Mouse (Mus musculus) forebrain, embryonic 10.5 days (tissue): ENCODE data around the gene Amer3. TPM values are rescaled to one million over a fixed set of nuclear protein-coding genes. Genes with fewer than 3 reads are reported as not detected.

Experiments used
- DNase-seq: peaks from one replicate; pipeline ENCODE4 v3.0.0-alpha.2; 2017; ENCODE audit warnings: low spot score; ENCODE audit errors: extremely low spot score
- H3K27ac ChIP-seq: fragments of 300-500 bp; sonication (generic); 2 replicates; pipeline ENCODE4 v1.5.1; 2016; ENCODE audit warnings: mild to moderate bottlenecking
- H3K27me3 ChIP-seq: fragments of 300-500 bp; sonication (generic); 2 replicates; pipeline ENCODE4 v1.6.1; 2016; ENCODE audit warnings: mild to moderate bottlenecking; ENCODE audit not compliant: poor library complexity, severe bottlenecking
- H3K36me3 ChIP-seq: fragments of 300-500 bp; sonication (generic); replicated peaks from 2 replicates; pipeline ENCODE4 v1.6.1; 2016; ENCODE audit warnings: mild to moderate bottlenecking, moderate library complexity
- H3K4me1 ChIP-seq: fragments of 300-500 bp; sonication (generic); 2 replicates; pipeline ENCODE4 v1.6.1; 2016
- H3K4me3 ChIP-seq: fragments of 300-500 bp; sonication (generic); 2 replicates; pipeline ENCODE4 v1.5.1; 2016; ENCODE audit warnings: mild to moderate bottlenecking, moderate library complexity
- H3K9me3 ChIP-seq: fragments of 300-500 bp; sonication (generic); 2 replicates; pipeline ENCODE4 v1.6.1; 2016; ENCODE audit warnings: mild to moderate bottlenecking, moderate library complexity
- WGBS: fragments of 180-500 bp; shearing (Covaris S2); methylation state at CpG from one replicate; pipeline ENCODE4 v1.1.7; 2016; 5-methylcytosine and 5-hydroxymethylcytosine counted together
- polyA plus RNA-seq: library from polyadenylated mRNA; unstranded; fragments of >200 nt; fragmentation: Nextera tagmentation; extraction: Ambion mirVana; gene quantifications from 2 replicates; pipeline ENCODE4 v1.2.1, GENCODE M21; 2016

The Amer3 gene
- polyA plus RNA-seq, 1 experiment from 2014 or later = 0.71 TPM

- WGBS = 86% methylated on average over 18 of the region's 18 CpGs
- H3K9me3 ChIP-seq = 0 out of 2 replicates have a peak, but pooled peaks cover 4% of the 10 kb centered on the region
- no peaks in the 10 kb centered on the region for H3K36me3 ChIP-seq
- peaks cover 4% of the 10 kb centered on the region; the same call in 1 of the 2 replicates for H3K4me1 ChIP-seq
- DNase-seq = no peak
- H3K4me3 ChIP-seq = no peak overlapping the region
- H3K27ac ChIP-seq = no peak overlapping the region
- no peaks in the 10 kb centered on the region for H3K27me3 ChIP-seq
These were observed 56.3 kb downstream of the Amer3 start for GRCm38 (mm10) chr1:34635711-34636110.

Other genes with a start within 250 kb of the Amer3 start
- 69.1 and 70.3 TPM in 2 replicates for gene Ccdc115, start 140.0 kb upstream of the Amer3 start, polyA plus RNA-seq
- 118 and 119 TPM in 2 replicates for gene Imp4, start 139.8 kb upstream of the Amer3 start, polyA plus RNA-seq
- gene Ptpn18, start 119.9 kb upstream of the Amer3 start, polyA plus RNA-seq = 3.4 and 6.0 TPM in 2 replicates
- gene Prss39, start 81.2 kb upstream of the Amer3 start, polyA plus RNA-seq = not detected in 2 replicates
- not detected in 2 replicates for gene Cfc1, start 44.0 kb upstream of the Amer3 start, polyA plus RNA-seq
- not detected in 2 replicates for gene Prss40, start 18.7 kb upstream of the Amer3 start, polyA plus RNA-seq